Mouse (Mus musculus): ENCODE measurements around the gene Gm11437. TPM values are rescaled to one million over a fixed set of nuclear protein-coding genes. Genes with fewer than 3 reads are reported as not detected.

The Gm11437 gene
- total and polyA plus RNA-seq, 2 experiments from 2014 or later, result 0.16 TPM; not detected in 1

GRCm38 (mm10) chr11:84101182-84101581 lies 66.1 kb downstream of the Gm11437 start:
- no peak overlapping the region for H3K27ac ChIP-seq (ENCODE audit: low read depth, low read length)
- ATAC-seq (ENCODE audit: low FRiP score) (no peak), DNase-seq (ENCODE audit: low spot score) (no peak)
- H3K36me3 ChIP-seq (ENCODE audit: insufficient read depth, low read length), result peaks cover 51% of the 10 kb centered on the region
- no peak overlapping the region for H3K4me2 ChIP-seq (ENCODE audit: low read depth, low read length, poor library complexity, severe bottlenecking)
- H3K4me3 ChIP-seq (ENCODE audit: low read depth, low read length), result no peak overlapping the region
- H3K27me3 ChIP-seq (ENCODE audit: insufficient read depth, low read length), result no peaks in the 10 kb centered on the region
- H3K4me1 ChIP-seq (ENCODE audit: insufficient read depth, low read length), result no peaks in the 10 kb centered on the region
- no peaks in the 10 kb centered on the region for H3K9me3 ChIP-seq (ENCODE audit: low read length)
- no peak overlapping the region for H3K9ac ChIP-seq (replicated peaks; ENCODE audit: low read length, poor library complexity, severe bottlenecking)
- no peak for TF ChIP-seq CTCF (IDR thresholded peaks at IDR 0.05)

Other genes starting within 250 kb of the Gm11437 start
- gene Ddx52, start 225.4 kb downstream of the Gm11437 start, total RNA-seq (2014; rRNA removed), result 14.6 and 16.4 TPM in 2 replicates
- 16.1 and 16.3 TPM in 2 replicates for gene Ddx52, start 225.4 kb downstream of the Gm11437 start, polyA plus RNA-seq (2015; fragmentation: Nextera tagmentation; extraction: Ambion mirVana)
- 43.1 and 44.5 TPM in 2 replicates for gene Synrg, start 203.0 kb downstream of the Gm11437 start, total RNA-seq (2014; rRNA removed)
- 15.3 and 17.1 TPM in 2 replicates for gene Synrg, start 203.0 kb downstream of the Gm11437 start, polyA plus RNA-seq (2015; fragmentation: Nextera tagmentation; extraction: Ambion mirVana)
- 9.1 and 18.1 TPM in 2 replicates for gene Dusp14, start 98.2 kb downstream of the Gm11437 start, total RNA-seq (2014; rRNA removed)
- 8.8 and 8.9 TPM in 2 replicates for gene Dusp14, start 98.2 kb downstream of the Gm11437 start, polyA plus RNA-seq (2015; fragmentation: Nextera tagmentation; extraction: Ambion mirVana)
- 20.3 and 21.4 TPM in 2 replicates for gene Tada2a, start 37.9 kb downstream of the Gm11437 start, total RNA-seq (2014; rRNA removed)
- 25.8 and 25.9 TPM in 2 replicates for gene Tada2a, start 37.9 kb downstream of the Gm11437 start, polyA plus RNA-seq (2015; fragmentation: Nextera tagmentation; extraction: Ambion mirVana)
- gene Acaca, start 37.8 kb downstream of the Gm11437 start, total RNA-seq (2014; rRNA removed), result 123 and 139 TPM in 2 replicates
- 17.2 and 19.3 TPM in 2 replicates for gene Acaca, start 37.8 kb downstream of the Gm11437 start, polyA plus RNA-seq (2015; fragmentation: Nextera tagmentation; extraction: Ambion mirVana)